Mouse (Mus musculus) liver, adult 2 months (tissue): ENCODE results near the gene Chchd4. TPM values are rescaled to one million over a fixed set of nuclear protein-coding genes. Genes with fewer than 3 reads are reported as not detected.
A peak's percentile ranks its signal among the peaks of the same experiment; 100 is the strongest.

Experiments used
- DNase-seq: peaks from one replicate; pipeline ENCODE4 v3.0.0-alpha.2; 2011; ENCODE audit warnings: low read depth, low spot score; ENCODE audit errors: extremely low read depth
- H3K27ac ChIP-seq: fragments of 200-500 bp; replicated peaks from 2 replicates; pipeline ENCODE4 v1.5.1; 2012; ENCODE audit warnings: low read depth, mild to moderate bottlenecking, control low read depth, inconsistent platforms, low read length; ENCODE audit not compliant: insufficient read depth
- H3K27me3 ChIP-seq: fragments of 200-500 bp; 2 replicates; pipeline ENCODE4 v1.6.1; 2012; ENCODE audit warnings: mild to moderate bottlenecking, moderate library complexity, low read length, inconsistent platforms; ENCODE audit not compliant: control insufficient read depth, insufficient read depth
- H3K36me3 ChIP-seq: fragments of 200-500 bp; 2 replicates; pipeline ENCODE4 v1.6.1; 2012; ENCODE audit warnings: low read length, inconsistent platforms; ENCODE audit not compliant: control insufficient read depth, insufficient read depth
- H3K4me1 ChIP-seq: fragments of 200-500 bp; 2 replicates; pipeline ENCODE4 v1.6.1; 2011; ENCODE audit warnings: low read length; ENCODE audit not compliant: control insufficient read depth, insufficient read depth
- H3K4me3 ChIP-seq: fragments of 200-500 bp; 2 replicates; pipeline ENCODE4 v1.5.1; 2011; ENCODE audit warnings: low read depth, mild to moderate bottlenecking, control low read depth, low read length, moderate library complexity; ENCODE audit not compliant: insufficient read depth
- H3K79me2 ChIP-seq: fragments of 200-500 bp; 2 replicates; pipeline ENCODE4 v1.6.1; 2012; ENCODE audit warnings: inconsistent platforms, mild to moderate bottlenecking, low read length, moderate library complexity; ENCODE audit not compliant: control insufficient read depth, insufficient read depth
- H3K9ac ChIP-seq: fragments of 200-500 bp; 2 replicates; pipeline ENCODE4 v1.6.1; 2012; ENCODE audit warnings: low read depth, mild to moderate bottlenecking, control low read depth, inconsistent platforms, low read length
- CTCF ChIP-seq: fragments of 200-500 bp; IDR thresholded peaks from 2 replicates; pipeline ENCODE4 v1.5.1; 2011; ENCODE audit warnings: low read depth, low read length, control low read depth
- POLR2A ChIP-seq: fragments of 200-500 bp; IDR thresholded peaks from 2 replicates; pipeline ENCODE4 v1.6.1; 2011; ENCODE audit warnings: low read length, control low read depth; ENCODE audit not compliant: insufficient read depth; ENCODE audit errors: extremely low read depth
- WGBS: fragments of 180-500 bp; shearing (Covaris S2); methylation state at CpG from one replicate; pipeline ENCODE4 v1.1.7; 2018; 5-methylcytosine and 5-hydroxymethylcytosine counted together
- polyA plus RNA-seq: library from polyadenylated mRNA; depleted of rRNA; stranded (reverse); fragments of >200 nt; gene quantifications from 2 replicates; pipeline ENCODE4 v1.2.3, GENCODE M21; 2012
- total RNA-seq: library from RNA; depleted of rRNA; stranded (reverse); fragments of >200 nt; gene quantifications from 2 replicates; pipeline ENCODE4 v1.2.3, GENCODE M21; 2014

The Chchd4 gene
- total and polyA plus RNA-seq, 2 experiments, result 4.2 TPM

GRCm38 (mm10) chr6:91470712-91471111 is 2.6 kb downstream of the Chchd4 start:
- WGBS, result 89% methylated on average over 2 of the region's 2 CpGs
- Histone ChIP-seq H3K27ac (no peak overlapping the region), H3K4me3 (no peak overlapping the region), H3K9ac (no peak overlapping the region), H3K4me1 (peaks cover 7% of the 10 kb centered on the region), H3K79me2 (peaks cover 4% of the 10 kb centered on the region; the same call in 1 of the 2 replicates), H3K36me3 (peaks cover 12% of the 10 kb centered on the region), H3K27me3 (no peaks in the 10 kb centered on the region)
- TF ChIP-seq CTCF (no peak), POLR2A (no peak)
- DNase-seq, result no peak

GRCm38 (mm10) chr6:91467106-91467505 is 6.2 kb downstream of the Chchd4 start:
- H3K79me2 ChIP-seq, result no peaks in the 10 kb centered on the region; the same call in 1 of the 2 replicates
- DNase-seq, result no peak
- peaks cover 32% of the 10 kb centered on the region for H3K36me3 ChIP-seq
- peaks cover under 1% of the 10 kb centered on the region for H3K4me1 ChIP-seq
- H3K4me3 ChIP-seq, result no peak overlapping the region
- 100% methylated on average over 1 of the region's 1 CpGs for WGBS
- no peak for TF ChIP-seq CTCF
- TF ChIP-seq POLR2A, result no peak
- H3K9ac ChIP-seq, result no peak overlapping the region
- no peak overlapping the region for H3K27ac ChIP-seq
- no peaks in the 10 kb centered on the region for H3K27me3 ChIP-seq

GRCm38 (mm10) chr6:91465756-91466155 is 7.6 kb downstream of the Chchd4 start:
- no peaks in the 10 kb centered on the region for H3K79me2 ChIP-seq
- H3K27ac ChIP-seq, result no peak overlapping the region
- no peak overlapping the region for H3K9ac ChIP-seq
- H3K4me3 ChIP-seq, result no peak overlapping the region
- no peaks in the 10 kb centered on the region; the same call in 1 of the 2 replicates for H3K4me1 ChIP-seq
- TF ChIP-seq CTCF, result no peak
- TF ChIP-seq POLR2A, result no peak
- WGBS, result 72% methylated on average over 2 of the region's 2 CpGs
- no peak for DNase-seq
- peaks cover 32% of the 10 kb centered on the region for H3K36me3 ChIP-seq
- no peaks in the 10 kb centered on the region for H3K27me3 ChIP-seq

DNA sequence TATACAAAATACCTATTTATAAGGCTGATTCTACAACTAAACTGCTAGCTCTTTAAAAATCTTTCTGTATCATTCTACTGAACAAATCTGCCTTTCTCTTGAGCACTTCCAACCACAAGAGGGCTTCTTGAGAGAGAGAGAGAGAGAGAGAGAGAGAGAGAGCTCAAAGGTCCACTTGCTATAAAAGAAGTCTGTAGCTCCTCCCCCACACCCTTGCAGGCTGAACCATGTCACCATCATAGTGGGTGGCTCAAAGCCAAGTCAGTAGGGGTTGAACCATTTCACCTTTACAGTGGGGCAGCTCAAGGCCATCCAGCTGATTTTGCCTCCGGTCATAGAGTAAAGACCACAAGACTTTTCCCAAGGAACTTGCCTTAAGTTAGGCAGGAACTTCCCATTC is 13.9 kb downstream of the Chchd4 start:
- Histone ChIP-seq H3K79me2 (no peaks in the 10 kb centered on the region), H3K36me3 (peaks cover 8% of the 10 kb centered on the region), H3K4me1 (no peaks in the 10 kb centered on the region), H3K4me3 (no peak overlapping the region), H3K27me3 (no peaks in the 10 kb centered on the region), H3K27ac (no peak overlapping the region), H3K9ac (no peak overlapping the region)
- 19% methylated on average over 1 of the region's 1 CpGs for WGBS
- TF ChIP-seq POLR2A (no peak), CTCF (no peak)
- DNase-seq, result peak; percentile 47

- Histone ChIP-seq H3K36me3 (no peaks in the 10 kb centered on the region), H3K9ac (no peak overlapping the region), H3K4me3 (no peak overlapping the region), H3K27ac (no peak overlapping the region), H3K4me1 (no peaks in the 10 kb centered on the region), H3K27me3 (no peaks in the 10 kb centered on the region), H3K79me2 (no peaks in the 10 kb centered on the region)
- WGBS, result 74% methylated on average over 5 of the region's 5 CpGs
- no peak for TF ChIP-seq CTCF
- no peak for TF ChIP-seq POLR2A
- no peak for DNase-seq
These were observed 18.8 kb downstream of the Chchd4 start for GRCm38 (mm10) chr6:91454546-91454945.

DNA sequence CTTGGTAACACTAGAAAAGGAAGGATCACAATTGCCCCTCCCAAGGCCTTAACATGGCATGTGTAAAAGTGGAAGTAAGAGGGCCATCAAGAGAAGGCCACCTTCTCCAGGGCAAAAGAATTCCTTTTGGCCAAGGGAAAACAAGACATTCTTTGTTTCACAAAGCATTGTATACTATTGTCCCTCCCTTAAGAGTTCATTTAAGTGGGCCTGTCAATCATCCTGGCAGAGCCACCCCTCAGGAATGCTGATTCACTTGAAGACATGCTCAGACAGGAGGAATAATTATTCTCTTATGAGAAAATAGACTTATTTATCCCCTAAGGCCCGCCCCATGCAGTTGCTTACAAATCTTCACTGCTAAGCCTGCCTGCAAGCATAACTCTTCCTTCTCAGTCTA is 21.3 kb downstream of the Chchd4 start:
- H3K9ac ChIP-seq, result no peak overlapping the region
- no peak for DNase-seq
- H3K27ac ChIP-seq, result no peak overlapping the region
- no peak for TF ChIP-seq POLR2A
- no peak for TF ChIP-seq CTCF
- no peaks in the 10 kb centered on the region for H3K79me2 ChIP-seq
- H3K36me3 ChIP-seq, result no peaks in the 10 kb centered on the region
- no peaks in the 10 kb centered on the region for H3K4me1 ChIP-seq
- no peaks in the 10 kb centered on the region for H3K27me3 ChIP-seq
- no peak overlapping the region for H3K4me3 ChIP-seq
- WGBS, result 85% methylated on average over 1 of the region's 1 CpGs
